Mouse (Mus musculus) macrophage (primary cell): Measurements from ENCODE around the gene Il10rb. TPM values are rescaled to one million over a fixed set of nuclear protein-coding genes. Genes with fewer than 3 reads are reported as not detected.

ENCODE experiments used
- H3K27ac ChIP-seq: fragments of 350-480 bp; formaldehyde crosslinking; 2 replicates; pipeline ENCODE4 v1.9.0; 2021
- H3K36me3 ChIP-seq: fragments of 350-480 bp; formaldehyde crosslinking; 2 replicates; pipeline ENCODE4 v1.9.0; 2021; ENCODE audit errors: inconsistent target
- H3K4me3 ChIP-seq: fragments of 350-480 bp; formaldehyde crosslinking; 2 replicates; pipeline ENCODE4 v1.9.0; 2021; ENCODE audit errors: inconsistent target
- H3K79me2 ChIP-seq: fragments of 350-480 bp; formaldehyde crosslinking; 2 replicates; pipeline ENCODE4 v1.9.0; 2021; ENCODE audit errors: inconsistent target
- WGBS: methylation state at CpG from one replicate; pipeline ENCODE4 v1.1.7; 2026; ENCODE audit warnings: inconsistent platforms; ENCODE audit not compliant: missing documents; 5-methylcytosine and 5-hydroxymethylcytosine counted together
- polyA plus RNA-seq: library from polyadenylated mRNA; stranded (reverse); fragments of 250-400 nt; gene quantifications from 3 replicates; pipeline ENCODE4 v1.2.4, GENCODE M21; 2018; ENCODE audit warnings: inconsistent platforms

Il10rb gene
- polyA plus RNA-seq, 1 experiment from 2014 or later, result 533 TPM

GRCm38 (mm10) chr16:91459396-91459795 lies 53.4 kb downstream of the Il10rb start:
- Histone ChIP-seq H3K4me3 (no peak overlapping the region), H3K79me2 (no peaks in the 10 kb centered on the region), H3K36me3 (no peaks in the 10 kb centered on the region), H3K27ac (0 out of 2 replicates have a peak overlapping the region, but pooled peaks have one; percentile 96)
- 92% methylated on average over 3 of the region's 3 CpGs for WGBS

- 77% methylated on average over 10 of the region's 11 CpGs for WGBS
- no peaks in the 10 kb centered on the region for H3K79me2 ChIP-seq
- peak overlapping the region; percentile 96 for H3K27ac ChIP-seq
- no peak overlapping the region for H3K4me3 ChIP-seq
- H3K36me3 ChIP-seq, result no peaks in the 10 kb centered on the region
Observed at GRCm38 (mm10) chr16:91459841-91460370, 53.9 kb downstream of the Il10rb start.

GRCm38 (mm10) chr16:91461066-91461638 lies 55.2 kb downstream of the Il10rb start:
- H3K36me3 ChIP-seq, result no peaks in the 10 kb centered on the region
- peak overlapping the region; percentile 96 for H3K27ac ChIP-seq
- peak overlapping the region; percentile 10 for H3K4me3 ChIP-seq
- peaks cover 11% of the 10 kb centered on the region for H3K79me2 ChIP-seq
- 1% methylated on average over 11 of the region's 11 CpGs for WGBS

- Histone ChIP-seq H3K36me3 (no peaks in the 10 kb centered on the region), H3K27ac (peak overlapping the region; percentile 96), H3K79me2 (peaks cover 17% of the 10 kb centered on the region), H3K4me3 (no peak overlapping the region; the same call in 1 of the 2 replicates)
- WGBS, result 11% methylated on average over 9 of the region's 9 CpGs
Observed at GRCm38 (mm10) chr16:91461773-91462181, 55.8 kb downstream of the Il10rb start.

- Histone ChIP-seq H3K27ac (peak overlapping the region; percentile 96), H3K79me2 (peaks cover 26% of the 10 kb centered on the region), H3K36me3 (no peaks in the 10 kb centered on the region), H3K4me3 (no peak overlapping the region)
- 82% methylated on average over 3 of the region's 3 CpGs for WGBS
Observed at GRCm38 (mm10) chr16:91462644-91463043, 56.7 kb downstream of the Il10rb start.

DNA sequence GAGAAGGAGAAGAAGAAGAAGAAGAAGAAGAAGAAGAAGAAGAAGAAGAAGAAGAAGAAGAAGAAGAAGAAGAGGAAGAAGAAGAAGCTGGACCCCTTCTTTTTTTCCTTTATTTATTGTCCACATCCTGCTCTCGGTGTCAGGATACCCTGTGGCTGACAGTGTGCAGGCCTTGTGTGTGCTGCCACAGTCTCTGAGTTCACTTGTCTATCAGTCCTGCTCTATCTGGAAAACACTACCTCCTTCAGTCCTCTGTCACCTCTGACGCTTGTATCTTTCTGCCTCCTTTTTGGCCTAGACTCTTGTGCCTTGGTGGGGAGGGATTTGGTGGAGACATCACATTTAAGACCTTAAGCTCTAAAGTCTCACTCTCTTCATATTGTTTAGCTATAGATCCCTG lies 57.4 kb downstream of the Il10rb start:
- Histone ChIP-seq H3K27ac (peak overlapping the region; percentile 96), H3K4me3 (no peak overlapping the region), H3K79me2 (peaks cover 33% of the 10 kb centered on the region), H3K36me3 (no peaks in the 10 kb centered on the region)
- 55% methylated on average over 2 of the region's 2 CpGs for WGBS

DNA sequence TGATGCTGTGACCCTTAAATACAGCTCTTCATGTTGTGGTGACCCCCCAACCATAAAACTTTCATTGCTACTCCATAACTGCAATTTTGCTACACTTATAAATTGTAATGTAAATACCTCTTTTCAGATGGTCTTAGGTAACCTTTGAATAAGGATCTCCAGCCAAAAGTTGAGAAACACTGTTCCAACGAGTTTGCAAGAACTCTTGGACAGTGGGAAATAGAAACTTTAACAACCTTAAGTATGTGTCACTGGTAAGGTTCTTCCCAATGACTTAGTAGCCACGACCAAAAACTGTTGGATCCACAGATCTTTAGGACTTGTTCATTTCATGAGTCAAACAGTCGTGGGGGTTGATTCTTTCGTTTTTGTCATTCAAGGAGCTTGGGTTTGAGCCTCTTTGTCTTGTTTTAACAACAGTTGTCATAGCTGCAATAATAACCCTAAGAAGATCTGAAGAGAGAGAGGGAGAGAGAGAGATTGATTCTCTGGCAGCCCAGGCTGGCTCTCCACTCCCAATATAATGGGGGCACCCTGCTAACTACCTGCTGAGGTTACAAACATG lies 58.0 kb downstream of the Il10rb start:
- WGBS, result 54% methylated on average over 4 of the region's 4 CpGs
- Histone ChIP-seq H3K79me2 (peaks cover 36% of the 10 kb centered on the region), H3K4me3 (peak overlapping the region; percentile 66), H3K36me3 (no peaks in the 10 kb centered on the region), H3K27ac (peak overlapping the region; percentile 96)

DNA sequence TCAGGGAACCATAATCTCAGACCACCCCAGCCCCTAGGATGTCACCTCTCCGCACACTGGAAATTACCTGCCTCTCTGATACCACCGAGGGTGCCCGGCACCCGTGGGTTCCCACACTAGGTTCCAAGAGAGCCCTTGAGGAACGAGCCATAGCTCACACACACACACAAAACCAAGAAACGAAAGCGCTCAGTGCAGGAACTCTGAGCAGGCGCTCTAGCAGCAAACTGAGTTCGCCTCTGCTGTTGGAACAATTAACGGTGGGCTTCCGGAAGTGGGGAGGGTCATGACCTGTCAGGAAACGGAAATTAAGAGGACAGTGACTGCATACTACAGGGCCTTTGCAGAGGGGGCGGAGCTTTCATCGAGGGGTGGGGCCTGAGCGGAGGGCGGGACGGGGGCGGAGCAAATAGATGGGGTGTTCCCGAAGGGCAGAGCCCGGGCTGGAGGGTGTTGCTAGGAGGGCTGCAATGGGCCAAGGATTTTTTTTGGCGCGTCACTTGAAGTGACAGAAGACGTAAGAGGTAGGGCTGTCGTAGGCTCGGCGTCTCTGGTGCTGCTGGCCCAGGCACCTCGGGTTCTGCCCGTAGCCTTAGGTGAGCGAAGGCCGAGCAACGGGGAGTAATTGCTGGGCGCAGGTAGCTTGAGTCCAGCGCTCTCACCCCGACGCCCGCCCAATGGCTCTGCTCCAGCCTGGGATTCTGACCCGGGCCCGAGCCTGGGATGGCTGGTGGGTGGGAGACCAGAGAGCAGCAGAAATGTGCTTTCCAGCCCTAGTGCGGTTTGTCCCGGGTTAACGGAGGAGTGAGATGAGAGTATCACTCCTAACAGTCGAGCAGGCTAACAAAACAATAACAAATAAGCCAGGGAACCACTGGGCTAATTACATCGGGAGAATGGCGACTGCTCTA lies 58.9 kb downstream of the Il10rb start:
- peak overlapping the region; percentile 96 for H3K27ac ChIP-seq
- WGBS, result 3% methylated on average over 44 of the region's 44 CpGs
- no peaks in the 10 kb centered on the region for H3K36me3 ChIP-seq
- peaks cover 36% of the 10 kb centered on the region for H3K79me2 ChIP-seq
- H3K4me3 ChIP-seq, result peak overlapping the region; percentile 66

DNA sequence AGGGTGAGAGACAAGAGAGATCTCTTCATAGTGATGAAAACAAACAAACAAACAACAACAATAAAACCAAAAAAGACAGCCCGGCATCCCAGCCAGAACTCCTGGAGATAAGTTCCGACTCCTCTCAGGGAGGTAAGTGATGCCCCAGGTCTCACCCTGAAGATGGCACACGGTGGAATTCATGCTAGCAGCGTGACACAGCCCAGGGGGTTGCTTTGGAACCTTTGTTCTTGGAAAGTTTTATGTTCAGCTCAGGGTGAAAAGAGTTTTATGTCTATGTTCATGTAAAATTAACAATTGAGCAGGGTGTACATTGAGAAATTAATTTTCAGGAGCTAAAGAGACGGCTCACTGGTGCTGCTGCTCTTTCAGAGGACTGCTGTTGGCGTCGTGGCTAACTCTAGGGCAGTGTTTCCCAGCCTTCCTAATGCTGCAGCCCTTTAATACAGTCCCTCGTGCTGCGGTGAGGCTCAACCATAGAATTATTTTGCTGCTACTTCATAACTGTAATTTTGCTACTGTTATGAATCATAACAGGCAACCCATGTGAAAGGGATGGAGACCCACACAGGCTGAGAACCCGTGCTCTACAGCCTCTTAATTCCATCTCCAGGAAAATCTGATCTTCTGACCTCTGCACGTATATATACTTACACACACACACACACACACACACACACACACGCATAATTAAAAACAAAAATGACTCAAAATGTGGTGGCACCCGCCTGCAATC lies 59.7 kb downstream of the Il10rb start:
- Histone ChIP-seq H3K27ac (peak overlapping the region; percentile 96), H3K4me3 (peak overlapping the region; percentile 66), H3K79me2 (peaks cover 36% of the 10 kb centered on the region), H3K36me3 (no peaks in the 10 kb centered on the region)
- WGBS, result 55% methylated on average over 12 of the region's 13 CpGs

GRCm38 (mm10) chr16:91466566-91466965 lies 60.6 kb downstream of the Il10rb start:
- no peak overlapping the region for H3K27ac ChIP-seq
- H3K79me2 ChIP-seq, result peaks cover 36% of the 10 kb centered on the region
- H3K36me3 ChIP-seq, result no peaks in the 10 kb centered on the region
- 88% methylated on average over 6 of the region's 6 CpGs for WGBS
- H3K4me3 ChIP-seq, result no peak overlapping the region; the same call in 1 of the 2 replicates

- H3K27ac ChIP-seq, result no peak overlapping the region
- H3K36me3 ChIP-seq, result no peaks in the 10 kb centered on the region
- H3K4me3 ChIP-seq, result no peak overlapping the region
- WGBS, result 50% methylated on average over 3 of the region's 3 CpGs
- peaks cover 32% of the 10 kb centered on the region for H3K79me2 ChIP-seq
Observed at GRCm38 (mm10) chr16:91470470-91470869, 64.5 kb downstream of the Il10rb start.

DNA sequence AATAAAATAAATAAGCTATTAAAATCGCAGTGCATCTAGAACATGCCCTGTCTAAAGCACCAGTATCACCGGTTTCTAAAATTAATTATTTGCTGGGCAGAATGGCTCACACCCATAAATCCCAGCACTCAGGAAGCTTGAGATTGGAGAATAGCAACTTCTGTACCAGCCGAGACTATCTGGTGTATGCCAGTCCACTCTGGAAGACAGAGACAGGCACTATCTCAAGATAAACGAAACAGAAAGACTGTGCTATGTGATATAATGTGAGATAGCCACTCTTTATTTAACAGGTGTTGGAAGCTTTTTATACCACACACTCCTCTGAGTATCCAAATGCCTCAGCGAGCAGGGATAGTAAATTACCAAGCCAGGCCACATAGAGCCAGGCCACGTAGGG lies 65.5 kb downstream of the Il10rb start:
- 89% methylated on average over 6 of the region's 6 CpGs for WGBS
- no peak overlapping the region for H3K27ac ChIP-seq

More for the DNA sequence above, 65.5 kb downstream of the Il10rb start:
- no peak overlapping the region for H3K4me3 ChIP-seq
- H3K36me3 ChIP-seq, result no peaks in the 10 kb centered on the region
- peaks cover 21% of the 10 kb centered on the region for H3K79me2 ChIP-seq
